Mouse (Mus musculus) spleen, adult 2 months (tissue): ENCODE measurements around the gene Cyld.

Experiments used
- CTCF ChIP-seq: fragments of 200-500 bp; IDR thresholded peaks from 2 replicates; pipeline ENCODE4 v1.5.1; 2011; ENCODE audit warnings: mild to moderate bottlenecking, inconsistent platforms; ENCODE audit not compliant: insufficient read depth, insufficient read length, insufficient replicate concordance; ENCODE audit errors: extremely low read depth
- POLR2A ChIP-seq: fragments of 200-500 bp; IDR thresholded peaks from 2 replicates; pipeline ENCODE4 v1.6.1; 2011; ENCODE audit warnings: low read depth, low read length, inconsistent platforms

- no peak for TF ChIP-seq CTCF
- TF ChIP-seq POLR2A, result no peak
Measured at GRCm38 (mm10) chr8:88792691-88793323, 96.0 kb downstream of the Cyld start.
